Mouse (Mus musculus): ENCODE data around the gene Polr3e. TPM values are rescaled to one million over a fixed set of nuclear protein-coding genes. Genes with fewer than 3 reads are reported as not detected.
A peak's percentile ranks its signal among the peaks of the same experiment; 100 is the strongest.

Polr3e gene
- total RNA-seq, 2 experiments from 2014 or later: 31.3 to 32.0 TPM

- DNase-seq (ENCODE audit: low spot score in 2 of 2): no peak
These were observed 56.5 kb downstream of the Polr3e start for GRCm38 (mm10) chr7:120974001-120974400.

DNA sequence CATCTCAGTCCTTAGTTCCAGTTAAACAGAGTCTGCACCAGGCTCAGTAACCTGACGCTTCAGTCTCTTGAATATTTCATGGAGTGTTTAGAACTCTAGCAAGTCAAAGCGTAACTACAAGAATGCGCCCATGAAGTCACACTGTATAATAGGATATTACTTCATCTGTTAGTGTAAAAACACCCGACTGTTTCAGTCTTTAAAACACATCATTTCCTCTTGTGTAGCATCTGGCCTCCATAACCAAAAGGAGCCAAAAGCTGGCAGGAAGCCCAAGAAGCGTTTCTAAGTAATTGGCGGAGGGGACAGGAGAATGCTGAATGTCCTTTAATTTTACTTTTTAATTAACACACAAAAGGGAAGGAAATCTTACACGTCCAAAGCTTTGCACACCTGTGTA, 59.5 kb downstream of the Polr3e start:
- DNase-seq (ENCODE audit: low spot score in 2 of 2): no peak

- DNase-seq (ENCODE audit: low spot score in 2 of 2): no peak
These were observed 62.5 kb downstream of the Polr3e start for GRCm38 (mm10) chr7:120980041-120980440.

- peak; percentile 16 to 34 for DNase-seq (ENCODE audit: low spot score in 2 of 2)
These were observed 63.7 kb downstream of the Polr3e start for GRCm38 (mm10) chr7:120980931-120981924.

- peak; percentile 94 to 96 for DNase-seq (ENCODE audit: low spot score in 2 of 2)
These were observed 64.8 kb downstream of the Polr3e start, which contains the start of the genes Cdr2 and Mfsd13b for GRCm38 (mm10) chr7:120982200-120982841. TSS of gene Cdr2 (minus strand) at chr7:120982312. TSS of gene Mfsd13b (plus strand) at chr7:120982509.

GRCm38 (mm10) chr7:120982968-120983367, 65.4 kb downstream of the Polr3e start:
- no peak for DNase-seq (ENCODE audit: low spot score in 2 of 2)

GRCm38 (mm10) chr7:120991191-120991590, 73.6 kb downstream of the Polr3e start:
- DNase-seq (ENCODE audit: low spot score in 2 of 2): no peak

Other genes with a start within 250 kb of the Polr3e start
- gene Pdzd9, start 247.4 kb upstream of the Polr3e start, total RNA-seq (2021): under 1 TPM in 1 of 2 experiments, not detected in 1; 0.27 TPM
- gene Mosmo, start 240.1 kb upstream of the Polr3e start, total RNA-seq (2021): 10 to 100 TPM; 50.0 to 57.7 TPM
- gene Vwa3a, start 178.4 kb upstream of the Polr3e start, total RNA-seq (2021): 10 to 100 TPM in 1 of 2 experiments, 1 to 10 TPM in 1; 9.2 to 10.2 TPM
- under 1 TPM in 1 of 2 experiments, not detected in 1; 0.27 TPM for gene Gm5737, start 105.4 kb upstream of the Polr3e start, total RNA-seq (2021)
- 10 to 100 TPM; 38.9 to 41.7 TPM for gene Eef2k, start 74.9 kb upstream of the Polr3e start, total RNA-seq (2021)
- gene Cdr2, start 64.6 kb downstream of the Polr3e start, total RNA-seq (2021): 1 to 10 TPM; 3.1 to 3.9 TPM
- gene Mfsd13b, start 64.8 kb downstream of the Polr3e start, total RNA-seq (2021): under 1 TPM; 0.27 to 0.40 TPM
- 10 to 100 TPM; 77.6 to 81.2 TPM for gene Mettl9, start 116.7 kb downstream of the Polr3e start, total RNA-seq (2021)
- under 1 TPM in 1 of 2 experiments, not detected in 1; 0.36 TPM for gene Igsf6, start 156.8 kb downstream of the Polr3e start, total RNA-seq (2021)
- under 1 TPM; 0.45 to 0.66 TPM for gene Otoa, start 163.9 kb downstream of the Polr3e start, total RNA-seq (2021)

All from layer of hippocampus, postnatal 10 days (tissue).